Mouse (Mus musculus): ENCODE data around the gene Babam1.

Babam1 gene

GRCm38 (mm10) chr8:71396639-71397305, at the start of gene Babam1:
Babam1 (plus strand) TSS chr8:71396861.
- DNase-seq, result peak; percentile 98

GRCm38 (mm10) chr8:71351117-71351516, 45.5 kb upstream of the Babam1 start:
- no peak for DNase-seq

GRCm38 (mm10) chr8:71351520-71351919, 45.1 kb upstream of the Babam1 start:
- no peak for DNase-seq

- no peak for DNase-seq
Measured at GRCm38 (mm10) chr8:71358026-71358425, 38.6 kb upstream of the Babam1 start.

- peak; percentile 95 for DNase-seq
Measured at GRCm38 (mm10) chr8:71366771-71367528, 29.7 kb upstream of the Babam1 start, which contains the start of gene Use1. Use1 (plus strand) TSS chr8:71366848.

GRCm38 (mm10) chr8:71367529-71368176, 29.0 kb upstream of the Babam1 start:
- peak; percentile 19 for DNase-seq

- DNase-seq, result no peak
Measured at GRCm38 (mm10) chr8:71368366-71368765, 28.3 kb upstream of the Babam1 start.

- DNase-seq, result no peak
Measured at GRCm38 (mm10) chr8:71369040-71369718, 27.5 kb upstream of the Babam1 start.

GRCm38 (mm10) chr8:71370711-71371235, 25.9 kb upstream of the Babam1 start:
- no peak for DNase-seq

GRCm38 (mm10) chr8:71371236-71371848, 25.3 kb upstream of the Babam1 start, which contains the start of gene Ocel1:
Ocel1 (plus strand) TSS chr8:71371298.
- DNase-seq, result peak; percentile 98

- no peak for DNase-seq
Measured at GRCm38 (mm10) chr8:71372427-71372826, 24.2 kb upstream of the Babam1 start.

- no peak for DNase-seq
Measured at GRCm38 (mm10) chr8:71373000-71373399, 23.7 kb upstream of the Babam1 start.

- peak; percentile 63 for DNase-seq
Measured at GRCm38 (mm10) chr8:71374616-71375206, 21.9 kb upstream of the Babam1 start.

GRCm38 (mm10) chr8:71375581-71376422, 20.9 kb upstream of the Babam1 start:
- peak; percentile 79 for DNase-seq

- no peak for DNase-seq
Measured at GRCm38 (mm10) chr8:71376423-71377030, 20.1 kb upstream of the Babam1 start.

GRCm38 (mm10) chr8:71379008-71379407, 17.7 kb upstream of the Babam1 start:
- DNase-seq, result no peak

- DNase-seq, result no peak
Measured at GRCm38 (mm10) chr8:71379512-71380075, 17.1 kb upstream of the Babam1 start.

- peak; percentile 52 for DNase-seq
Measured at GRCm38 (mm10) chr8:71380178-71381171, 16.2 kb upstream of the Babam1 start.
